Mouse (Mus musculus) megakaryocyte, embryonic 14.5 days (primary cell): ENCODE measurements at regions not wholly inside any gene's neighbourhood (a gene's known extent, or its start where the extent isn't known, plus 50 kb on each side); places are given as distances from the start of the nearest gene placed in this dataset.

Experiments
- FLI1 ChIP-seq: IDR thresholded peaks from 2 replicates; pipeline ENCODE4 v1.6.1; 2012; ENCODE audit warnings: low read length, inconsistent platforms, mixed read lengths
- GATA1 ChIP-seq: IDR thresholded peaks from 3 replicates; pipeline ENCODE4 v1.6.1; 2012; ENCODE audit warnings: mixed read lengths, low read length, inconsistent platforms, borderline replicate concordance

DNA sequence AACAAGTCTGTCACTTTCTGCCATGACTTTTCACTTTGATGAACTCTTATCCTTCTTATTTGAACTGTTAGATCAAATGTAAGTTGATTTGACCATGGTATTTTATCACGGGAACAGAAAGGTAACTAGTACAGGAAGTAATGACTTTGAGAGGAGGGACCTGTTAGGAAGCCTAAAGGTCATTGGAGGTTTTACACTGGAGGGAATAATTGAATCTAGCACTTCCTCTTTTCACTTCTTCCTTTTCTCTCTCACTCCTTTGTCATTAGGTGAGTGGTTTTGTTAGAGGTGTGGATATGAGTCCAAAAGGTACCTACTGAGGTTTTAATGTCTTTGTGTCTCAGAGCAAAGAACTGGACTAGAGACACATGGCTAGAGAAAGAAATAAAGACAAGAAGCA lies 255.0 kb upstream of the Nrp1 start:
- no peak for TF ChIP-seq GATA1
- TF ChIP-seq FLI1 = no peak
